Mouse (Mus musculus): ENCODE measurements around the gene Rheb. TPM values are rescaled to one million over a fixed set of nuclear protein-coding genes. Genes with fewer than 3 reads are reported as not detected.

Gene Rheb
- polyA plus RNA-seq, 1 experiment: 10.8 TPM

GRCm38 (mm10) chr5:24757816-24758215 lies 84.6 kb downstream of the Rheb start, which contains the start of gene Crygn:
TSS of gene Crygn (minus strand) at chr5:24758008.
- no peak for TF ChIP-seq CTCF (IDR thresholded peaks at IDR 0.05; ENCODE audit: control insufficient read depth, insufficient read depth, insufficient replicate concordance, low read depth, low read length)
- no peak for TF ChIP-seq POLR2A (IDR thresholded peaks at IDR 0.05; ENCODE audit: control insufficient read depth, low read depth, low read length)
- Histone ChIP-seq H3K27me3 (ENCODE audit: control insufficient read depth, insufficient read depth, low read length) (no peaks in the 10 kb centered on the region), H3K36me3 (ENCODE audit: control insufficient read depth, insufficient read depth, low read length) (no peaks in the 10 kb centered on the region), H3K4me1 (ENCODE audit: control insufficient read depth, insufficient read depth, low read length) (peaks cover 2% of the 10 kb centered on the region; the same call in 1 of the 2 replicates), H3K27ac (ENCODE audit: control insufficient read depth, insufficient read depth, low read depth, low read length) (no peak within 1 kb of the TSS), H3K4me3 (ENCODE audit: control insufficient read depth, low read depth, low read length) (no peak within 1 kb of the TSS)

GRCm38 (mm10) chr5:24756931-24757330 lies 85.5 kb downstream of the Rheb start:
- H3K27me3 ChIP-seq (ENCODE audit: control insufficient read depth, insufficient read depth, low read length): no peaks in the 10 kb centered on the region
- H3K4me3 ChIP-seq (ENCODE audit: control insufficient read depth, low read depth, low read length): no peak overlapping the region
- peaks cover 7% of the 10 kb centered on the region for H3K4me1 ChIP-seq (ENCODE audit: control insufficient read depth, insufficient read depth, low read length)
- no peak for TF ChIP-seq CTCF (IDR thresholded peaks at IDR 0.05; ENCODE audit: control insufficient read depth, insufficient read depth, insufficient replicate concordance, low read depth, low read length)
- TF ChIP-seq POLR2A (IDR thresholded peaks at IDR 0.05; ENCODE audit: control insufficient read depth, low read depth, low read length): no peak
- no peak overlapping the region for H3K27ac ChIP-seq (ENCODE audit: control insufficient read depth, insufficient read depth, low read depth, low read length)
- no peaks in the 10 kb centered on the region for H3K36me3 ChIP-seq (ENCODE audit: control insufficient read depth, insufficient read depth, low read length)

Other genes with a start within 250 kb of the Rheb start
- 5.0 and 16.5 TPM in 2 replicates for gene Smarcd3, start 218.2 kb downstream of the Rheb start, polyA plus RNA-seq (2012; rRNA removed)
- gene Nub1, start 157.1 kb downstream of the Rheb start, polyA plus RNA-seq (2012; rRNA removed): 46.5 and 49.9 TPM in 2 replicates
- 0.78 and 1.0 TPM in 2 replicates for gene Wdr86, start 111.9 kb downstream of the Rheb start, polyA plus RNA-seq (2012; rRNA removed)
- not detected in 2 replicates for gene Crygn, start 84.6 kb downstream of the Rheb start, polyA plus RNA-seq (2012; rRNA removed)